Mouse (Mus musculus) pancreas, adult 10 weeks (tissue): Measurements from ENCODE around the gene BC051665. TPM values are rescaled to one million over a fixed set of nuclear protein-coding genes. Genes with fewer than 3 reads are reported as not detected.

Experiments used
- polyA plus RNA-seq: library from polyadenylated mRNA; stranded (reverse); fragments of 350-450 nt; fragmentation: Illumina TruSeq; extraction: RNeasy Lipid Tissue Mini Kit (QIAGEN cat#74804); gene quantifications from one replicate; pipeline ENCODE4 v1.2.3, GENCODE M21; 2015; ENCODE audit warnings: low read depth, low replicate concordance; ENCODE audit not compliant: insufficient read depth

The BC051665 gene
- polyA plus RNA-seq, result not detected

GRCm38 (mm10) chr13:60786264-60786663 lies at the start of gene BC051665:
Gene BC051665, minus strand, starts transcription at chr13:60786364.

GRCm38 (mm10) chr13:60802749-60803148 lies 16.6 kb upstream of the BC051665 start, which contains the start of gene Ctsll3:
Gene Ctsll3, minus strand, starts transcription at chr13:60802849.

Other genes with a start within 250 kb of the BC051665 start
- 7.6 TPM for gene Dapk1, start 184.4 kb downstream of the BC051665 start, polyA plus RNA-seq
- not detected for gene Ctsll3, start 16.5 kb upstream of the BC051665 start, polyA plus RNA-seq
- not detected for gene 4930486L24Rik, start 78.1 kb upstream of the BC051665 start, polyA plus RNA-seq
- gene Gm49392, start 110.5 kb upstream of the BC051665 start, polyA plus RNA-seq, result not detected
- gene Ctla2b, start 111.1 kb upstream of the BC051665 start, polyA plus RNA-seq, result 2.4 TPM
- not detected for gene Tpbpb, start 118.5 kb upstream of the BC051665 start, polyA plus RNA-seq
- not detected for gene Gm49393, start 149.2 kb upstream of the BC051665 start, polyA plus RNA-seq
- 1.7 TPM for gene Gm49391, start 150.2 kb upstream of the BC051665 start, polyA plus RNA-seq
- gene Ctla2a, start 150.3 kb upstream of the BC051665 start, polyA plus RNA-seq, result 25.1 TPM
- not detected for gene Tpbpa, start 155.6 kb upstream of the BC051665 start, polyA plus RNA-seq
- gene Ctsj, start 219.6 kb upstream of the BC051665 start, polyA plus RNA-seq, result not detected